Mouse (Mus musculus) liver, embryonic 13.5 days (tissue): ENCODE data around the gene Nkd1. TPM values are rescaled to one million over a fixed set of nuclear protein-coding genes. Genes with fewer than 3 reads are reported as not detected.
A peak's percentile ranks its signal among the peaks of the same experiment; 100 is the strongest.

Experiments
- ATAC-seq: fragments of 200-750 bp; cut with Nextera tagmentation; 2 replicates; pipeline ENCODE4 v1.8.0; 2017; ENCODE audit warnings: low read depth, mild to moderate bottlenecking, moderate number of reproducible peaks, moderate library complexity
- DNase-seq: peaks from one replicate; pipeline ENCODE4 v3.0.0; 2022
- H3K27ac ChIP-seq: fragments of 300-500 bp; sonication (generic); 2 replicates; pipeline ENCODE4 v1.5.1; 2015; ENCODE audit warnings: moderate library complexity, mild to moderate bottlenecking, inconsistent platforms
- H3K27me3 ChIP-seq: fragments of 300-500 bp; sonication (generic); 2 replicates; pipeline ENCODE4 v1.6.1; 2015; ENCODE audit warnings: mild to moderate bottlenecking, inconsistent platforms
- H3K36me3 ChIP-seq: fragments of 300-500 bp; sonication (generic); 2 replicates; pipeline ENCODE4 v1.6.1; 2015; ENCODE audit warnings: mild to moderate bottlenecking, inconsistent platforms
- H3K4me1 ChIP-seq: fragments of 300-500 bp; sonication (generic); replicated peaks from 2 replicates; pipeline ENCODE4 v1.6.1; 2015; ENCODE audit warnings: inconsistent platforms
- H3K4me2 ChIP-seq: fragments of 300-500 bp; sonication (generic); 2 replicates; pipeline ENCODE4 v1.6.1; 2015; ENCODE audit warnings: inconsistent platforms, mild to moderate bottlenecking, moderate library complexity
- H3K4me3 ChIP-seq: fragments of 300-500 bp; sonication (generic); replicated peaks from 2 replicates; pipeline ENCODE4 v1.5.1; 2015; ENCODE audit warnings: mild to moderate bottlenecking, inconsistent platforms
- H3K9ac ChIP-seq: fragments of 300-500 bp; sonication (generic); 2 replicates; pipeline ENCODE4 v1.6.1; 2015; ENCODE audit warnings: mild to moderate bottlenecking, inconsistent platforms
- H3K9me3 ChIP-seq: fragments of 300-500 bp; sonication (generic); replicated peaks from 2 replicates; pipeline ENCODE4 v1.6.1; 2016; ENCODE audit warnings: inconsistent platforms
- WGBS: fragments of 180-500 bp; shearing (Covaris S2); methylation state at CpG from one replicate; pipeline ENCODE4 v1.1.7; 2015; ENCODE audit not compliant: insufficient replicate concordance; 5-methylcytosine and 5-hydroxymethylcytosine counted together
- polyA plus RNA-seq: library from polyadenylated mRNA; unstranded; fragments of >200 nt; fragmentation: Nextera tagmentation; extraction: Ambion mirVana; gene quantifications from 2 replicates; pipeline ENCODE4 v1.2.1, GENCODE M21; 2015

Nkd1 gene
- polyA plus RNA-seq, 1 experiment from 2014 or later = 2.2 TPM

- DNase-seq (no peak), ATAC-seq (no peak)
- WGBS = 63% methylated on average over 3 of the region's 3 CpGs
- H3K9ac ChIP-seq = no peak overlapping the region
- H3K36me3 ChIP-seq = no peaks in the 10 kb centered on the region
- no peak overlapping the region for H3K4me2 ChIP-seq
- H3K27ac ChIP-seq = no peak overlapping the region
- no peaks in the 10 kb centered on the region for H3K27me3 ChIP-seq
- H3K4me3 ChIP-seq = no peak overlapping the region
- H3K4me1 ChIP-seq = peaks cover 20% of the 10 kb centered on the region
- no peaks in the 10 kb centered on the region for H3K9me3 ChIP-seq
These were observed 47.1 kb downstream of the Nkd1 start for GRCm38 (mm10) chr8:88568211-88568610.

- Histone ChIP-seq H3K9ac (no peak overlapping the region), H3K4me3 (no peak overlapping the region), H3K4me2 (no peak overlapping the region), H3K27ac (no peak overlapping the region), H3K36me3 (no peaks in the 10 kb centered on the region), H3K9me3 (no peaks in the 10 kb centered on the region), H3K4me1 (peaks cover 20% of the 10 kb centered on the region), H3K27me3 (no peaks in the 10 kb centered on the region)
- no peak for ATAC-seq
- 69% methylated on average over 7 of the region's 7 CpGs for WGBS
- DNase-seq = no peak
These were observed 48.2 kb downstream of the Nkd1 start for GRCm38 (mm10) chr8:88569366-88569765.

- 16% methylated on average over 10 of the region's 10 CpGs for WGBS
- Histone ChIP-seq H3K4me3 (no peak overlapping the region), H3K36me3 (no peaks in the 10 kb centered on the region), H3K4me1 (peaks cover 15% of the 10 kb centered on the region), H3K9ac (no peak overlapping the region), H3K9me3 (no peaks in the 10 kb centered on the region), H3K27me3 (no peaks in the 10 kb centered on the region), H3K4me2 (no peak overlapping the region), H3K27ac (peak overlapping the region; percentile 34; the same call in 1 of the 2 replicates)
- ATAC-seq = peak; percentile 48
- DNase-seq = no peak
These were observed 49.3 kb downstream of the Nkd1 start for GRCm38 (mm10) chr8:88570293-88570998.

DNA sequence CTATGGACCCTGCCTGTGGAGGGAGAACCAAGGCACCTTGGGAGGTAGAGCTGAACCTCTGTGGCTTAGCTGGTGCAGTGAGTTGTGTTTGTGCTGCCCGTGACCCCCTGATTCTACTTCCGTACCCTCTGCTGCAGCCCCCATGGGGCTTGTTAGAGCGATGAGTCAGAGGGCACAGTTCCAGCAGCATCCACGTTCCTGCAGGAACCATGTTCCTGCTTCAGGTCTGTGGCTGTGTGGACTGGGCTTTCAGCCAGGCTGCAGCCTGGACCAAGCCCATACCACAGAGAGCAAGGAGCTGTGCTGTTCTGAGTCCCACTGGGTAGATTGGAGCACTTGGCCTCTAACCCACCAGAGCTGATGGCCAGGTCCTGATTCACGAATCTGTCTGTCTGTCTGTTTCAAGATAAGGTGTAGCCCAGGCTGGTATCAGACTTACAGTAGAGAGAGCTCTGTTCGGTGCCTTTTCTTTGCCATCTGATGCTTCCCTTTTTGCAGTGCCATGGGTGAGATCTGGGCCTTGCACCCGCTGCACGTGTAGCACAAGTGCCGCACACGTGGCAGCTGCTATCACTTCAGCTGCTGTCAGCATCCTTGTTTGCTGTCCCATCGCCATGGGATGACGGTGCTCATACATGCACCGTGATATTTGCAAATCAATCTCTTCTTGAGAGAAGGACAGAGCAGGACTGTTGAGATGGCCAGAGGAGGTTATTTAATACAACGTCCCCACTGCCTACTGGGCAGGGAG is 50.5 kb downstream of the Nkd1 start:
- H3K9ac ChIP-seq = no peak overlapping the region
- no peaks in the 10 kb centered on the region for H3K27me3 ChIP-seq
- no peak overlapping the region for H3K4me3 ChIP-seq
- ATAC-seq (no peak), DNase-seq (no peak)
- H3K4me1 ChIP-seq = peaks cover 10% of the 10 kb centered on the region
- WGBS = 59% methylated on average over 14 of the region's 14 CpGs
- no peak overlapping the region for H3K27ac ChIP-seq
- H3K4me2 ChIP-seq = no peak overlapping the region
- no peaks in the 10 kb centered on the region for H3K36me3 ChIP-seq
- H3K9me3 ChIP-seq = no peaks in the 10 kb centered on the region

GRCm38 (mm10) chr8:88572185-88572909 is 51.2 kb downstream of the Nkd1 start:
- no peak overlapping the region for H3K4me2 ChIP-seq
- H3K36me3 ChIP-seq = no peaks in the 10 kb centered on the region
- H3K4me3 ChIP-seq = no peak overlapping the region
- H3K9ac ChIP-seq = no peak overlapping the region
- no peaks in the 10 kb centered on the region for H3K27me3 ChIP-seq
- DNase-seq = no peak
- H3K27ac ChIP-seq = no peak overlapping the region
- no peaks in the 10 kb centered on the region for H3K9me3 ChIP-seq
- WGBS = 59% methylated on average over 12 of the region's 12 CpGs
- H3K4me1 ChIP-seq = peaks cover 10% of the 10 kb centered on the region
- no peak for ATAC-seq

- H3K4me1 ChIP-seq = peaks cover 10% of the 10 kb centered on the region
- H3K27ac ChIP-seq = no peak overlapping the region
- 76% methylated on average over 14 of the region's 14 CpGs for WGBS
These were observed 51.9 kb downstream of the Nkd1 start for GRCm38 (mm10) chr8:88572941-88573645.

DNA sequence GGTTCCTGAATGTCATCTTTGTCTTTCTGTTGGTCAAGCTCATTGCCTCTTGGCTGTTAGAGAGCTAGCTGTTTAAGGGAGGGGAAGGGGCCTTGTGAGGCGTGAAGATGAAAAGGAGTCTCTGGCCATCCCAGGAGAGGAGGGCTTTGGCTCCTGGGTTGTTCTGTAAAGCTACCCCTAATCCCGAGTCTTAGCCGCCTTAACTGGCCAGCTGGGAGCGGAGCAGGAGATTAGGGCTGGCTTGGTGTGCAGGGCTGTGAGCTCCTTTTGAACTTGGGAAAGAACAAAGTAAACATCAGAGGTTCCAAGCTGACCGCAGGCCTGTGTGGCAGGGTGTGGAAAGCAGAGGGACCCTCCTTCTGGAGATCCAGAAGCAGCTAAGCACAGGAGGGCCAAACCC is 53.8 kb downstream of the Nkd1 start:
- Histone ChIP-seq H3K27me3 (no peaks in the 10 kb centered on the region), H3K9me3 (no peaks in the 10 kb centered on the region), H3K4me3 (no peak overlapping the region), H3K4me2 (no peak overlapping the region), H3K36me3 (no peaks in the 10 kb centered on the region), H3K27ac (no peak overlapping the region), H3K4me1 (peaks cover 10% of the 10 kb centered on the region), H3K9ac (no peak overlapping the region)
- DNase-seq (no peak), ATAC-seq (no peak)
- WGBS = 58% methylated on average over 5 of the region's 5 CpGs

More at GRCm38 (mm10) chr8:88572941-88573645, 51.9 kb downstream of the Nkd1 start:
- Histone ChIP-seq H3K9me3 (no peaks in the 10 kb centered on the region), H3K36me3 (no peaks in the 10 kb centered on the region), H3K9ac (no peak overlapping the region), H3K27me3 (no peaks in the 10 kb centered on the region), H3K4me3 (no peak overlapping the region), H3K4me2 (no peak overlapping the region)
- DNase-seq = no peak
- ATAC-seq = no peak

DNA sequence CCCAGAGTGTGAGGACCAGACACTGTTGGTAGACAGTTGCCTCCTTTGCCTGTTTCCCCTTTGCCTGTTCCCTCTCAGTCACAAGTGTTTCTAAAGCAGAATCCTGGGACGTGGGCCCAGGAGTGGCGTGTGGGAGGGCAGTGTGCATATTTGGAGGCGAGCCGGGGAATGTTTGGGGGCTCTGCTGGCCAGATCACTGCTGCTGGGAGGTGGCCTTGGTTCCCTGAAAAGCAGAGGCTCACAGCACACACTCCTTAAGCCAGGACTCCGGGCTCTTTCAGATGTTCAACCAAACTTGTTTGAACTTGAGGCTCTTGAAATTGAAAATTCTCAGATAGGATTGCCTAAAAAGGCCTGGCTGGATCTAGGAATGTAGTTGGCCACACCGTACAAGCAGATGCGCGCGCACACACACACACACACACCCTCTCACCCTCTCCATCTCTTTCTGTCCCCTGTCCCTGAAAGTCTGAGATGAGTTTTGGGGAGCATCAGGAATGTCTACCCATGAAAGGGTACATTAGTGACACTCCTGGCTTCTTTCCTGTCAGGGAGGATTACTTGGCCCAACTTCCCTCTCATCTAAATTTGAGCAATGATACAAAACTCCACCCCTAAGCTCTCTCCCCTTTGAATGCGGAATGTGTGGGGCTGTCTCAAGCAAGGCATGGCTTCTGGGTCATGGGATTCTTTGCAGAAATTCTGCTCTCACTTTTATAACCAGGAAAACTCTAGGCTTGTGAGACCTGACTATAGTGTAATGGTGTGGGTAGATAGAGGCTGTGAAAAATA is 55.4 kb downstream of the Nkd1 start:
- Histone ChIP-seq H3K4me1 (peaks cover under 1% of the 10 kb centered on the region; the same call in 1 of the 2 replicates), H3K27me3 (no peaks in the 10 kb centered on the region), H3K4me2 (no peak overlapping the region), H3K4me3 (no peak overlapping the region), H3K9me3 (no peaks in the 10 kb centered on the region), H3K9ac (no peak overlapping the region), H3K36me3 (no peaks in the 10 kb centered on the region), H3K27ac (peak overlapping the region; percentile 51; the same call in 1 of the 2 replicates)
- no peak for DNase-seq
- ATAC-seq = no peak
- WGBS = 68% methylated on average over 10 of the region's 10 CpGs

DNA sequence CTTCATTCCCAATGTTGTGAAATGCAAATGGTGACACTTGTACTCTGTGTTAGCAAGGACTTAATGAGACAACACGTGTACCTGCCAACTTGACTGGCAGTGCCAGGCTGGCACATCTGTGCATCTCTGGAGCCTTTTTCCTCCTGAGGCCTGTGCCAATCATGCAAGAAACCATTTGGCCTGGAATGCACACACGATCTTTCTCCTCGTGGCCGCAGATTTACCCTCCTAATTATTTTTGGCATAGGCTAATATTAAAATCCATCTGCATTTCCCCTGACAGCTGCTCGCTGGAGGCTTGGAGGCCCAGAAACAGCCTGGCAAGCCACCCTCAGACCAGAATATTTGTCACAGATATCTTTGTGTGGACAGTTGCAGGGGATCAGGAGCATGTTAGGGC is 56.5 kb downstream of the Nkd1 start:
- H3K4me1 ChIP-seq = no peaks in the 10 kb centered on the region
- no peaks in the 10 kb centered on the region for H3K36me3 ChIP-seq
- no peak overlapping the region for H3K4me2 ChIP-seq
- H3K9me3 ChIP-seq = no peaks in the 10 kb centered on the region
- DNase-seq (no peak), ATAC-seq (no peak)
- no peaks in the 10 kb centered on the region for H3K27me3 ChIP-seq
- H3K9ac ChIP-seq = no peak overlapping the region
- H3K27ac ChIP-seq = no peak overlapping the region
- 64% methylated on average over 5 of the region's 5 CpGs for WGBS
- H3K4me3 ChIP-seq = no peak overlapping the region

GRCm38 (mm10) chr8:88578413-88579175 is 57.4 kb downstream of the Nkd1 start:
- Histone ChIP-seq H3K9ac (no peak overlapping the region), H3K4me3 (no peak overlapping the region), H3K9me3 (no peaks in the 10 kb centered on the region), H3K4me1 (no peaks in the 10 kb centered on the region), H3K36me3 (no peaks in the 10 kb centered on the region), H3K27ac (no peak overlapping the region), H3K4me2 (no peak overlapping the region), H3K27me3 (no peaks in the 10 kb centered on the region)
- 66% methylated on average over 14 of the region's 14 CpGs for WGBS
- DNase-seq = no peak
- ATAC-seq = no peak
